Mouse (Mus musculus): Measurements from ENCODE around the gene Alkbh7.

The Alkbh7 gene

DNA sequence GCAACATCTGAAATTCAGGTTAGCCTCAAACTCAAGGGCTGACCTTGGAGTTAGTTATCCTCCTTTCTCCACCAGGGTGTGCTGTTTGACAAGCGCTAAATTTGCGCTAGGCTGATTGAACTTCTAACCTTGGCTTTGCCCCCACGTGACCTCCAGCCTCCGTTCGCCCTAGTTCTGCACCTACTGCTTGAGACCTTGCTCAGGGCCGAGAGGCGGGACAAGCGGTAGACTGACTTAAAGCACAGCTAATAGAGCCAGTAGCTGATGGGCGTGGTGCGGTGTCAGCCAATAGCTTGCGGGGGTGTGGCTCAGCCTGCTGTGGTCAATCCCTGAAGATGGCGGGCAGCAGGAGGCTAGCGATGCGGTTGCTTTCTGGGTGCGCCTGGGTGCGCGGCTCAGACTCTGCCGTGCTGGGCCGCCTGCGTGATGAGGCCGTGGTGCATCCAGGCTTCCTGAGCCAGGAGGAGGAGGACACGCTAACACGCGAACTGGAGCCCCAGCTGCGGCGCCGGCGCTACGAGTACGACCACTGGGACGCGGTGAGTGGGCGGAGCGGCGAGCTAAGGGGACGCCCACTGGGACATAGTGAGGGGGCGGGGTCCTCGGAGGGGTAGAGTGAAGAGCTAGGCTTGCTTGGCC is at the start of gene Alkbh7:
TSS of gene Alkbh7 (plus strand) at position 311 of the 639 bp plus-strand sequence.
- WGBS: under 1% methylated on average over 38 of the region's 38 CpGs

DNA sequence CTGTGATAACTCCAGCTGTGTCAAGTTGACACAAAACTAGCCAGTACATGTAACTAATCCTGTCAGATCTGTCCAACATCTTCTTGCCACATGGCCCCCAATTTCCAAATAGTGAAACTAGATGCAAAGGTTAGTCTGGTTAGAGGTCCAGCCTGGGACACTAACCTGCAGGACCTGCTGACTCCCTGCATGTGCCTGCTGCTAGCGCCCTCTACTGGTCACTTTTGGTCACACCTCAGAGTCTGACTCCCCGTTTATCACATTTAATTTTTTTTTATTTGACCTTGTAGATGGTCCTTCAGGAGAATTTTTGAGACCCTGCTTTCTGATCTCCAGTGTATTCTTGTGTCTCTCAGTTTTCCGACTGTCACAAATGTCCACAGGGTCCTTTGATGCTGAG is 46.2 kb upstream of the Alkbh7 start:
- 21% methylated on average over 3 of the region's 3 CpGs for WGBS

DNA sequence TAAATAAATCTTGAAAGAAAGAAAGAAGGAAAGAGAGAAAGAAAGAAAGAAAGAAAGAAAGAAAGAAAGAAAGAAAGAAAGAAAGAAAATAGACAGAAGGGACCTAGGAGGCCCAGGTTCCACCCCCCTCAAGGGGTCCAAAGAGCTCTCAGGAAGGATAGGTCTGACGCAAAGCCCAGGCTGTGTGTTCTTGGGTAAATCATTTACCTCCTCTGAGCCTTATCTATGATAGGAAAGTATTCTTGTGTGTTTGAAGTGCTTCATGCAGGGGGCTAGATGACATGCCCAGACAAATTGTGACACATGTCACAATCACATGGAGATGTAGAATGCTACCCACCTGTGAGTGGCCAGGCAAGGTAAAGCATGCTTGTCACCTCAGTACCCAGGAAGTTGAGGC is 44.5 kb upstream of the Alkbh7 start:
- WGBS: 86% methylated on average over 1 of the region's 1 CpGs

DNA sequence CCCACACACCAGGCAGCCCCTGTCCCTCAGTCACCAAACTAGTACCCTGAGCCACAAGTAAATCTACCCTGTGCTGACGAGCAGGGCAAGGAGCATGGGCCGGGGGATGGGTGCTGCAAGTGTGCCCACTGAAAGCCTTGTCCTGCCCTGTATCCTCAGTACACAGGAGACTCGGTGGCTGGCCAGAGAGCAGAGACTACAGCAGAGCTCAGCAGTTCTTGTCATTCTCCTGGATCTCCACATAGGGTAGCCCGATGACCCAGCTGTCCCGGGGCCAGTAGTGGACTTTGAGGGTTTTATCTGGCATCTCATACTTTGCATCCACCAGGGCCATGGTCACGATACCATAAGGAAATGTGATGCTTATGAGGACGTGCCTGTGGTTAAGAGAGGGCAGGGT is 42.3 kb upstream of the Alkbh7 start:
- WGBS: 89% methylated on average over 7 of the region's 7 CpGs

DNA sequence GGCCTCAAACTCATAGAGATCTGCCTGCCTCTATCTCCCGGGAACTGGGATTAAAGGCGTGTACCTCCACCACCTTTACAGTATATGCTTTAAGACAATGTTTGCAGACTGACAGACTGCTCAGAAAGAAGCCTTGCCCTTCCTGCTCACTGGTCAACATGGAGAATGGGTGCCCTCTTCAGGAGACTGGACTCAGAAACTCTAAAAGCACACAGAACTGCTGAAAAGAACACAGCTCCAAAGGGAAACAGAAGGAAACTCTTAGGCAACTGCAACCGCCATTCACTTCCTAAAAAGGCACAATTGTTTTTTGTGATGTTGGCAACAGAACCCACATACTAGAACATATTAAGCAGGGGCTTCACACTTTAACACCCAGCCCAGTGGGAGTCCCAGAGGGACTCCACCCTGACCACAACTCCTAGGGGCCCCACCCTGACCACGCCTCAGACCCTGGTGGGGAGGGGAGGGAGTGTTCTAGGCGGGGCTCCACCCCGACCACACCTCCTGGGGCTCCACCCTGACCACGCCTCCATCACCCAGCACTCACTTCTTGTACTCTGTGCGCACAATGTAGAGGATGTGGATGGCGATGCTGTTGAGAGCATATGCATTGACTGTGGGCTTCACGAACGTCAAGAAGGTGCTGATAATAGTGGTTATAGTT is 39.2 kb upstream of the Alkbh7 start:
- WGBS: 39% methylated on average over 11 of the region's 11 CpGs

DNA sequence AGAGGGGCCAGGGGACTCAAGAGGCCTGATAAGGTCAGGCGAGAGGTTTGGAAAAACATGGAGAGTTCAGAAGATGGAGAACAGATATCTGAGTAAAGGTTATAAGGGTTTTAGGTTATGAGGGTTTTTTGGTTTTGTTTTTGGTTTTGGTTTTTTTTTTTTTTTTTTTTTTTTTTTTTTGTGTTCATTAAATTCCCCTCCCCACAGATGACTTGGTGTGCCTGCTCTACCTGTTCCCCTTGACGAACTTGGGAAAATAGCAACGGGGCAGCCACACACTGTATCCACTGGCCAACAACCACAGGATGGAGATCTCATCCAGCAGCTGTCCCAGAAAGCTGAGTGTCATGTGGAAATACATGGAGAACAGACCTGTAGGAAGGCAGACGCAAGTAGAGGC is 38.5 kb upstream of the Alkbh7 start:
- WGBS: 85% methylated on average over 4 of the region's 4 CpGs

DNA sequence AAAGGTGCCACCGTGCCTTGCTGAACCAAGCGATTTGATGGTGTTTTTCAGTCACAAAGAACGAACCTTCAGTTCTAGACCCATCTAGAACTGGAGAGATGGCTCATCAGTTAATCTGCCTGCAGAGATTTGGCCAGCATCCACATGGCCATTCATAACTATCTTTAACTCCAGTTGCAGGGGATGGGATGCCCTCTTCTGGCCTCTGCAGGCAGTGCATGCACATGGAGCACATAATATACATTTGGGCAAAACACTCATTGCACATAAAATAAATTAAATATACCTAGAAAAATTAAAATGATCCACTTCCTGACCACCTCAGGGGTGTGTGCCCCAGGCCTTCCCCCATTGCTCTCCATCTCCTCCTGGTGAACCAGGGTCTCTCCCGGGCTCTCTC is 35.3 kb upstream of the Alkbh7 start:
- 94% methylated on average over 4 of the region's 4 CpGs for WGBS

DNA sequence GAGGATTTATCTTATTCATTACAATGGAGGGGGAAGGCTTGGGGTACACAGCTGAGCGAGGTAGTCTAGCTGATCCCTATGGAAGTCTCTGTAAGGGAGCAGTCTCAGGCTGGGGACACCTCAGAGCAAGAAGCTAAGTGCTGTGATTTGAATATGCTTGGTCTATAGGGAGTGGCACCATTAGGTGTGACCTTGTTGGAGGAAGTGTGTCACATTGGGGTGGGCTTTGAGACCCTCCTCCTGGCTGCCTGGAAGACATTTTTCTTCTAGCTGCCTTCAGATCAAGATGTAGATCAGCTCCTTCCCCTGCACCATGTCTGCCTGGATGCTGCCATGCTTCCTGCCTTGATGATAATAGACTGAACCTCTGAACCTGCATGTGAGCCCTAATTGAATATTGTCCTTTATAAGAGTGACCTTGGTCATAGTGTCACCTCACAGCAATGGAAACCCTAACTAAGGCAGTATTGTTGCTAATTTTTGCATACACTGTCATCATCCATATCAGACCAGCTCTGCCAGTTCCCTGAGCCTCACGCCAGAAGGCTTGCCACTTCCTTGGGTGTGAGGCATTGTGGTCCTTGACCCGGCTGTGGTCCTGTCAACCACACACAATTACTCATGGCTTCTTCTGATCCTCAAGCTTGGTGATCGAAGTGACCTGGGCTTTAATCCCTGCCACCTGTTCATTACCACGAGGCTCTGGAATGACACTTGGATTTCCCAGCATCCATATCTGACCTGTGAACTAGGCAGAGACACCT is 34.3 kb upstream of the Alkbh7 start:
- WGBS: 85% methylated on average over 5 of the region's 5 CpGs

DNA sequence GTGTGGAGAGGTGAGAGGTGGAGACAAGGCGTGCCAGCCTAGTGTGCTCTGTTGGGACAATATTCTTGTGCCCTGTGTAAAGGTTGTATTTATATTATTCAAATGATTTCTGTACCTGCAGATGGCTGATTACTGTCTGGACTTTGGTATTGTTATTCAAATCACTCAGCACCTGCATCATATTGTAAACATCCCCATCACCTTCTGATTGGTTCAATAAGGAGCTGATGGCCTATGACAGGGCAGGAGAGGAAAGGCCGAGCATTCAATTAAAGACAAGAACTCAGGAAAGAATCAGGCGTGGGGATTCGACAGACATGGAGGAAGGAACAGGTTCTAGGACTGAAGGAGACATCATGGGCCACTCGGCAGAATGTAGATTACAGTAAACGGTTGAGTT is 33.5 kb upstream of the Alkbh7 start:
- 84% methylated on average over 6 of the region's 6 CpGs for WGBS

DNA sequence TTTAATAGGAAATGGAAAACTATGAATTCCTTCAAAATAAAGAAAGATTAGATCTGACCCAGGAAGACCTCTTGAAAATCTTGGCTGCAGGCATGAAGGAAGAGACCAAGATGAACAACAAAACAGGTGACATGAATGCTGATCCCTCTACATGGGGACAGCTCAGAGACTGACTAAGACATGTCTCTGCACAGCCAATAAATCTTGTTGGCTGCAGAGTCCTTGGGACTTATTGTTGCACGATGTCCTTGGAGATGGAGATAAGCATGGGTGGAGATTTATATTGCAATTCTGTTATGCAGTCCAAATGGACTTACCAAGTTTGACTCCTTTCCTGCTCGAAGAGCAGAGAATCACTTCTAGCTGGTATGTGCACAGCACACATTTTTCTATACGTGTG is 27.8 kb upstream of the Alkbh7 start:
- WGBS: 66% methylated on average over 3 of the region's 3 CpGs

DNA sequence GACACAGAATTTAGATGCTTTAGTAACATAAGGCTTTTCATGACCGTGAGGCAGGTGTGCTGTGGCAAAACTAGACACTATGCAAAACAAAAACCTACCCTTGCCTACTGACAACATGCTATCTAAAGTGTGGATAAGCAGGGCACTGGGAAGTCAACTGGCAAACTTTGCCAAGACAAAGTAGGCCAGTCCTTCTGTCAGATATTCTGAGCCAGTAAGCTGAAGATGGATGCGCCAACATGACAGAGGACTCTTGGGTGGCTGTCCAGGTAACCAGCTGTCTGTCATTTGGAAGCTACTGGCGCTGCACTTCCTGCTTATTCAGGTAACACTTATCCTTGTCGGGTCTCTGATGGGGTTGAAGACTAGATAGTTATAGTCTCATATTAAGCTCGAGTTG is 27.1 kb upstream of the Alkbh7 start:
- WGBS: 72% methylated on average over 5 of the region's 5 CpGs

DNA sequence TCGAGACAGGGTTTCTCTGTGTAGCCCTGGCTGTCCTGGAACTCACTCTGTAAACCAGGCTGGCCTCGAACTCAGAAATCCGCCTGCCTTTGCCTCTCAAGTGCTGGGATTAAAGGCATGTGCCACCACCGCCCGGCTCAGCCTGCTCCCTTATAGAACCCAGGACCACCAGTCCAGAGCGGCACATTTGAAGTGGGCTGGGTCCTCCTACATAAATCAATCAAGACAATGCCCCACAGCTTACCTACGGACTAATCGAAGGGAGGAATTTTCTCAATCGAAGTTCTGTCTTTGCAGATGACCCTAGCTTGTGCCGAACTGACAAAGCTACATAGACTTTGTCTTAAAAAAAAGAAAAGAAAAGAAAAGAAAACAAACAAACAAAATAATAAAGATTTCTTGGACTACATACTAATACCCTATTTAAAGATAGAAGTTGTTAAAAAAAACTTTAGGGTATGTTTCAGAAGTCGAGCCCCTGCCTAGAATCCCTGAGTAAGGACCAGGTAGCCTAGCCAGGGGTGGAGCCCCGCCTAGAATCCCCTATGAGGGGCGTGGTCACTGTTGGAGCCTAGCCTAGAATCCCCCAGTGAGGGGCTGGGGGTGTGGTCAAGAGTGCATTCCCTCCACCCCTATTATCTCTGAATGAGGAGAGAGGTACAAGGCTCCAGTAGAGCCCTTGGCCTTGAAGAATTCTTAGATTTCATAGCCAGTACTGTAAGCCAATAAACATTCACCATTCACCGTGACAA is 23.0 kb upstream of the Alkbh7 start:
- 69% methylated on average over 13 of the region's 14 CpGs for WGBS

DNA sequence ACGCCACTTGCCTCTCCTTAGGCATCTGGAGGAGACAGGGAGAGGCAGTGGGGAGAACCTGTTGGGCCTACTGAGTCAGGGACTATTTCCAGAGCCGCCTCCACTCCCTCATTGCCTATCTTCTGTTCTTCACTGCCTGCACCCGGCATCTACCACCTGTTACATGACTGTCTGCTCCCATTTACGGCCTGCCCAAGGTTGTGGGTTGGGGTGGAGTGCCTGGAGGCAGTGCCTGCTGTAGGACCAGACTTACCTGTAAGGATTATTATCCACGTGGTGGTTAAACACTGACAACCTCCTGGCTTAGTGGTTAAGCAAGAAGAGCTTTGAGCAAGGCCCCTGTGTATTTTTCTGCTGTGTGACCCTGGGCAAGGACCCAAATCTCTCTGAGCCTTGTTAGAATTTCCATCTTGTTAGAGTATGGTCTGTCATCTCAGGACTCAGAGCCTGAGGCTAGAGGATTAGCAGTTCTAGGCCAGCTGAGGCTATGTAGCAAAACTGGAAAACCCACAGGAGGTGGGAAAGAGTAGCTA is 22.4 kb upstream of the Alkbh7 start:
- 67% methylated on average over 5 of the region's 5 CpGs for WGBS

DNA sequence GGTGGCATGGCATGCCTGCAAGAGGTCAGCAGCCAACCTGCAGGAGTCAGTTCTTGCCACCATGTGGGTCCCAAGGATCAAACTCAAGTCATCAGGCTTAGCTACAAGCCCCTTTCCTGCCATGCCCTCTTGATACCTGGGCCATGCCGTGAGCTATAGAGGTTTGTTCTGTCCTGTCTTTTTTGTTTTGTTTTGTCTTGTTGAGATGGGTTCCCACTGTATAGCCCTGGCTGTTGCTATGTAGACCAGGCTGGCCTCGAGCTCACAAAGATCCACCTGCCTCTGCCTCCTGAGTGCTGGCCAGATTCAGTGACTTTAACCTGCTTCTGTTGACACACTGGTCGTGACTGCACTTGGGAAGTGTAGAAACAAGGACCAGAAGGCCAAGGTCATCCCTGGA is 21.7 kb upstream of the Alkbh7 start:
- 81% methylated on average over 3 of the region's 3 CpGs for WGBS

DNA sequence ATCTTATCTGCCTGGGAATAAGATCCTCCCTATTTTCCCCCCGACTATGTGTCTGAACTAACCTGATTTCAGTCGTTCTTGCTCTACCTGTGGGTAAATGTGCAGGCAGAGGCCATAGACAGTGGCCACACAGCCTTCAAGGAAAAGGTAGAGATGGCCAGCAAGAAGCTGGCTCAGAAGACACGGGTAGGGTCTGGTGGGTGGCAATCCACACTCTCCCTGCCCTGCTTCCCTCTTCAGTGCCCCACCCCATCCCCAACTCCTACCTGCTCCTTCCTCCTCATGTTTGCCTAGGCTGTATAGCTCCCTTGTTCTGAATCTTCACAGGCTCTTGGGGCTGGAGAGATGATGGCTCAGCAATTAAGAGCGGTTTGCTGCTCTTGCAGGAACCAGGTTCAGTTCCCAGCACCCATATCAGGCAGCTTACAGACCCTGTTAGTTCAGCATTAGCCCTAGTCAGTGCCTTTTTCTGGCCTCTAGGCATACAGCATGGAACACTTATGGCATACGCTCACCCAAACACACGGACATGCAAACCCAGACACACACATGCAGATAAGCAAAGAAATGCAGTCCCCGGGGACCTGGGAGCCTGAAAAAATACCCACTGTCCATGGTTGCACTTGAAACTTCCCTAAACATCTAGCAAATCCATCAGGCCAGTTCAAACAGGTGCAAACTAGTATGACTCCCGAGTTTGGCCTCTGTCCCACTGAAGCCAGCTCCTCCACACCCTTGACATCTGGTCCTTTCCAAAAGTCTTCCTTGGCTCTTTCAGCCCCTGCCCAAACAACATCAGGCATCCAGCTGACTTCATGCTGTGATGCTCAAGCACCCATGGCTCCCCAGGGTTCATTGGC is 20.4 kb upstream of the Alkbh7 start:
- WGBS: 86% methylated on average over 8 of the region's 8 CpGs

DNA sequence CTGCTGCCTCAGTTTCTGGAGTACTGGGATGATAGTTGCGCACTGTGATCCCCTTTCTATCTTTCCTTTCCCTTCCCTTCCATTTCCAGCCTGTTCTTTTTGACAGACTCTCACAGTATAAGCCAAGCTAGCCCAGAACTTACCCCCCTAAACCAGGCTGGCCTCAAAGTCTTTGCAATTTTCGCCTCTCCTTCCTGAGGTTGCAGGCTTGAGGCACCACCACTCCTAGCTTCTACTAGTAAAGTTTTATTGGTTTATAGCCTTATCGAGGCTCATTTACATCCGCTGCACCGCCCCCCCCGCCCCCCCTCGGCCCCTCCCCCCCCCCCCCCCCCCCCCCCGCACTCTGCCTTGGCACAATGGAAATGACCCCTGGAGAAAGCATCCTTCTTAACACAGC is 17.6 kb upstream of the Alkbh7 start:
- WGBS: 41% methylated on average over 6 of the region's 8 CpGs

DNA sequence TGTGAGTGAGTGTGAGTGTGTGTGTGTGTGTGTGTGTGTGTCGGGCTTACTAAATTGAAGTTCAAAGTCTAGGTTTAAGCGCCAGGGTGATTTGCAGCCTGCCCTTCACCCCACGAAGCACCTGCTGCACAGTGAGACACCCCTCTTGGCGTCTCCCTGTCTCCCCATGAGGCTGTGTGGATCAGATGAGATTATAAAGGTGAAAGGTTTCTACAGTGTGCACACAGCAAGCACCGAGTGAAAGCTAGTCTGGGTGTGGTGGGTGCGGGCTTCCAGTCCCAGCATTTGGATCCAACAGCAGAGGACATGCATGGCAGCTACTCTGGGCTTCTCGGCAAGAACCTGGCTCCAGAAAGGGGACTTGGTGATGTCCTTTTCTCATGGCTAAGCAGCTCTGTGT is 16.1 kb upstream of the Alkbh7 start:
- WGBS: 88% methylated on average over 7 of the region's 7 CpGs

DNA sequence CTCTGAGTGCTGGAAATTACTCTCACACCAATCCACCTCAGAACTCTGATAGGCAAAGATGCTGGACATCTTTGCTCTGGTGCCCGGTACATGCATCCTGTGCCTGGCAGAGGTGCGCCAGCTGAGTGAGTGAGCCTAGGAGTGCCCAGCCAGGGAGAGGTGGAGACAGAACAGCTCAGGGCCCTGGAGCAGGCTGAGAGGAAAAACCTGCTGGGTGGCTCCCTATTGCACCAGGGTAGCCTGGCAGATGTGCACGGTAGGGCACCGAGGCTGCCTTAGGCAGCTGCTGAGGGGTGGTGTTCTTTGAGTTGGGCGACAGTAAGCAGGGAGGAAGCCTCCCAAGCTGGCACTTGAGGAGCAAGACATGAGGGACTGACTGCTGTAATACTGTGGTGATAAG is 15.1 kb upstream of the Alkbh7 start, which contains the start of gene Acer1:
TSS of gene Acer1 (minus strand) at position 114 of the 400 bp plus-strand sequence.
- WGBS: 87% methylated on average over 5 of the region's 5 CpGs

DNA sequence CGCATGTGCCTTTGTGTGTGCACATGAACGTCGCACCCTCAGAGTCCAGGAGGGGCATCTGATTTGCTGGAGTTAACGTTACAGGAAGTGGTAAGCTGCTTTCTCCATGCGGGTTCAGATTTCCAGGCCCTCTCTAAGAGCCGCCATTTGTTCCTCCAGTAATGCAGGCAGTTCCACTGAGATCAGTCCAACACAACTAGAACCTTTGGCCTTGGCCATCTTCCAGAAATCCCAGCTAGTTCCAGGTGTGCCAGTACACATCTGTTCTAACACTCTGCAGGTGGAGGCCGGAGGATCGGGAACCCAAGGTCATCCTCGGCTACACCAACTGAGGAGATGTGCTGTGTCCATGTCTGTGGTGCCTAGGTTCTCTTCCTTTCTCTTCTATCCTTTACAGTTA is 12.3 kb upstream of the Alkbh7 start:
- 84% methylated on average over 9 of the region's 9 CpGs for WGBS

DNA sequence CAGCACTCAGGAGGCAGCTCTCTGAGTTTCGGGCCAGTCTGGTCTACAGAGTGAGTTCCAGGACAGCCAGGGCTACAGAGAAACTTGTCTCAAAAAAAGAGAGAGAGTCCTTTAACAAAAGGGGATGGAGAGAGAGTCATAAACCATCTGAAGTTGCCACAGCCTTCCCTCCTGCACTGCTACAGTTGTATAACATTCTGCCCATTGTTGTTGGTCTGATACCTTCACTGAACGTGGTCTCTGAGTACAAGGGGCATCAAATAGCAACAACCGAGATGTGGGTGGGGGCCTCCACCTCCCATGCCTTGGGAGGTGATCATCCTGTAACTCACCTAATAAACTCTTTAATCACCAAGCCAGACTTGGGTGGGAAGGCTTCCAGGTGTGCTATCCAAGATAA is 11.5 kb upstream of the Alkbh7 start:
- WGBS: 74% methylated on average over 3 of the region's 3 CpGs
